In the genomic region with DNA sequence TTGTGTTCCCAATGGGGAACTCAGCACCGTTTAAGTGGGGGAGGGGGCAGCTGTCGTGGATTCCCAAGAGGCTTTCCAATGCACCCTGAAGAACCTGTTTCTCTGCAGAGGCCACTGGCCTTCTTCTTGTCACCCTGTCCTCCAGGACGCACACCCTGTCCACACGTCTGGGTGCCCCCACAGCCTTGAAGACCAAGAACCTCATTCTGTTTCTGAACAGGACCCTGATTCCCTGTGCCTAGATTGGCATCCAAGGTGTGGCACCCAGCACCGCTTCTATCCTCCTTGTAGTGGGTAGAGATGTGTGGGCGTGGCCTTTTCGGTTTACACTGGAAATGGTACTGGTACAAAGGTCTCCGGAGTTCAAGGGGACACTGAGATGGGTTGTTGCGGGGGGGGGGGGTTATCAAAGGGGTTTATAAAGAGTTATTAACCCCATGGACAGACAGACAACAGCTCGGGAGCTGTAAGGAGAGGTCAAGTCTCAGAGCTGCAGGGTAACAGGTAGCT, we compare ENCODE assay signal across 14 mouse cellular contexts. TPM values are rescaled to one million over a fixed set of nuclear protein-coding genes. Genes with fewer than 3 reads are reported as not detected.
A peak's percentile ranks its signal among the peaks of the same experiment; 100 is the strongest.
DNase-seq lines count a peak whose midpoint lies in the region; ATAC-seq and TF ChIP-seq lines count a peak whose summit lies in the region.
"Had no signal": no experiment of that assay in that cellular context is flagged by ENCODE, and none has a peak within 500 bp of the region (broad histone marks: within the 10 kb centered on the region; RNA-seq: fewer than 3 reads in every experiment).

No protein-coding gene starts in this region.

- H3K36me3 ChIP-seq in limb, embryonic 15.5 days: no peaks in the 10 kb centered on the region
- no peaks in the 10 kb centered on the region for H3K36me3 ChIP-seq in limb, embryonic 10.5 days
- H3K36me3 ChIP-seq in E14TG2a.4 (ENCODE audit: insufficient read depth, low read length): no peaks in the 10 kb centered on the region
- no peaks in the 10 kb centered on the region for H3K36me3 ChIP-seq in embryonic facial prominence, embryonic 15.5 days
- H3K36me3 ChIP-seq: embryonic facial prominence, embryonic 12.5 days; midbrain, embryonic 15.5 days had no signal

- no peak overlapping the region for H3K4me3 ChIP-seq in limb, embryonic 15.5 days
- no peak overlapping the region for H3K4me3 ChIP-seq in limb, embryonic 10.5 days
- H3K4me3 ChIP-seq in E14TG2a.4 (replicated peaks; ENCODE audit: low read length): peak overlapping the region; percentile 32; the same call in 1 of the 2 replicates
- no peak overlapping the region for H3K4me3 ChIP-seq in embryonic facial prominence, embryonic 15.5 days (replicated peaks)
- H3K4me3 ChIP-seq: embryonic facial prominence, embryonic 12.5 days; forebrain, embryonic 13.5 days; gastrocnemius, adult 2 months; midbrain, embryonic 15.5 days had no signal

- no peak for DNase-seq in limb, embryonic 10.5 days (ENCODE audit: low spot score)
- peak; percentile 43 to 46 for DNase-seq in kidney, postnatal 36 days
- DNase-seq in urinary bladder, adult 2 months (ENCODE audit: low spot score): no peak
- DNase-seq in right cerebral cortex, postnatal 4 days: no peak
- DNase-seq: cerebellum, postnatal 25 days; gastrocnemius, adult 2 months; heart, postnatal 36 days; thymus, adult 18-20 months had no signal

- no peak for ATAC-seq in limb, embryonic 15.5 days (ENCODE audit: insufficient number of reproducible peaks, low FRiP score, low TSS enrichment, low read depth)
- no peak for ATAC-seq in embryonic facial prominence, embryonic 15.5 days (ENCODE audit: insufficient number of reproducible peaks, low FRiP score, low TSS enrichment, low read depth)
- ATAC-seq: forebrain, embryonic 13.5 days; midbrain, embryonic 15.5 days had no signal

- no peak overlapping the region for H3K9ac ChIP-seq in limb, embryonic 15.5 days
- H3K9ac ChIP-seq in embryonic facial prominence, embryonic 15.5 days: no peak overlapping the region
- H3K9ac ChIP-seq: embryonic facial prominence, embryonic 12.5 days; forebrain, embryonic 13.5 days; midbrain, embryonic 15.5 days had no signal

- no peak overlapping the region for H3K27ac ChIP-seq in limb, embryonic 15.5 days
- no peak overlapping the region for H3K27ac ChIP-seq in limb, embryonic 10.5 days
- peak overlapping the region; percentile 63 for H3K27ac ChIP-seq in embryonic facial prominence, embryonic 15.5 days (replicated peaks)
- H3K27ac ChIP-seq: forebrain, embryonic 13.5 days; gastrocnemius, adult 2 months; midbrain, embryonic 15.5 days had no signal

- no peak for TF ChIP-seq CTCF in E14TG2a.4 (conservative IDR thresholded peaks at IDR 0.05; ENCODE audit: low read length)

- 76% methylated on average over 10 of the region's 10 CpGs for WGBS in limb, embryonic 15.5 days
- 77% methylated on average over 10 of the region's 10 CpGs for WGBS in limb, embryonic 10.5 days
- WGBS in embryonic facial prominence, embryonic 15.5 days: 73% methylated on average over 10 of the region's 10 CpGs

- H3K4me2 ChIP-seq in limb, embryonic 15.5 days: peak overlapping the region; percentile 20; the same call in 1 of the 2 replicates
- H3K4me2 ChIP-seq in embryonic facial prominence, embryonic 15.5 days (replicated peaks): no peak overlapping the region
- H3K4me2 ChIP-seq: forebrain, embryonic 13.5 days; midbrain, embryonic 15.5 days had no signal

- H3K9me3 ChIP-seq in limb, embryonic 15.5 days: no peaks in the 10 kb centered on the region
- H3K9me3 ChIP-seq in limb, embryonic 10.5 days (replicated peaks): no peaks in the 10 kb centered on the region
- H3K9me3 ChIP-seq in E14TG2a.4 (ENCODE audit: low read length): no peaks in the 10 kb centered on the region
- H3K9me3 ChIP-seq in embryonic facial prominence, embryonic 15.5 days (replicated peaks): no peaks in the 10 kb centered on the region
- H3K9me3 ChIP-seq: embryonic facial prominence, embryonic 12.5 days; forebrain, embryonic 13.5 days; midbrain, embryonic 15.5 days had no signal

- peaks cover 29% of the 10 kb centered on the region for H3K4me1 ChIP-seq in limb, embryonic 15.5 days
- H3K4me1 ChIP-seq in limb, embryonic 10.5 days: peaks cover 24% of the 10 kb centered on the region
- H3K4me1 ChIP-seq in E14TG2a.4 (replicated peaks; ENCODE audit: low read depth, low read length): peaks cover 16% of the 10 kb centered on the region
- peaks cover 47% of the 10 kb centered on the region for H3K4me1 ChIP-seq in embryonic facial prominence, embryonic 15.5 days

- 0 out of 2 replicates have a peak, but pooled peaks cover 4% of the 10 kb centered on the region for H3K27me3 ChIP-seq in limb, embryonic 15.5 days
- H3K27me3 ChIP-seq in limb, embryonic 10.5 days (ENCODE audit: low read depth, poor library complexity, severe bottlenecking): peaks cover 31% of the 10 kb centered on the region
- H3K27me3 ChIP-seq in E14TG2a.4 (ENCODE audit: insufficient read depth, low read length): peaks cover 48% of the 10 kb centered on the region
- no peaks in the 10 kb centered on the region for H3K27me3 ChIP-seq in embryonic facial prominence, embryonic 15.5 days
- H3K27me3 ChIP-seq: embryonic facial prominence, embryonic 12.5 days; forebrain, embryonic 13.5 days; midbrain, embryonic 15.5 days had no signal

RNA-seq across cellular contexts. Expression of gene Rab17, which starts 0.5 kb away (rescaled TPM):
- 2.4 and 2.5 TPM in 2 replicates for polyA plus RNA-seq in limb, embryonic 15.5 days (2015; fragmentation: Nextera tagmentation; extraction: Ambion mirVana)
- 0.34 and 0.69 TPM in 2 replicates for polyA plus RNA-seq in limb, embryonic 10.5 days (2016; fragmentation: Nextera tagmentation; extraction: Ambion mirVana)
- polyA plus RNA-seq in embryonic facial prominence, embryonic 15.5 days (2015; fragmentation: Nextera tagmentation; extraction: Ambion mirVana): 2.4 and 3.1 TPM in 2 replicates
- polyA plus RNA-seq in urinary bladder, adult 2 months (2012; rRNA removed): 4.2 and 6.0 TPM in 2 replicates
- polyA plus RNA-seq: forebrain, embryonic 13.5 days had no signal

RNA-seq across cellular contexts. Expression of gene Prlh, which starts 17.0 kb away (rescaled TPM):
- polyA plus RNA-seq in limb, embryonic 15.5 days (2015; fragmentation: Nextera tagmentation; extraction: Ambion mirVana): not detected in 2 replicates
- polyA plus RNA-seq in limb, embryonic 10.5 days (2016; fragmentation: Nextera tagmentation; extraction: Ambion mirVana): not detected in 2 replicates
- polyA plus RNA-seq in embryonic facial prominence, embryonic 15.5 days (2015; fragmentation: Nextera tagmentation; extraction: Ambion mirVana): not detected in 2 replicates
- not detected in 2 replicates for polyA plus RNA-seq in urinary bladder, adult 2 months (2012; rRNA removed)
- polyA plus RNA-seq: embryonic facial prominence, embryonic 12.5 days; forebrain, embryonic 13.5 days; midbrain, embryonic 15.5 days had no signal

RNA-seq across cellular contexts. Expression of gene Lrrfip1, which starts 28.6 kb away (rescaled TPM):
- polyA plus RNA-seq in limb, embryonic 15.5 days (2015; fragmentation: Nextera tagmentation; extraction: Ambion mirVana): 56.8 and 72.0 TPM in 2 replicates
- polyA plus RNA-seq in limb, embryonic 10.5 days (2016; fragmentation: Nextera tagmentation; extraction: Ambion mirVana): 21.2 and 21.7 TPM in 2 replicates
- polyA plus RNA-seq in embryonic facial prominence, embryonic 15.5 days (2015; fragmentation: Nextera tagmentation; extraction: Ambion mirVana): 55.0 and 56.8 TPM in 2 replicates
- polyA plus RNA-seq in urinary bladder, adult 2 months (2012; rRNA removed): 125 and 127 TPM in 2 replicates

RNA-seq across cellular contexts. Expression of gene Mlph, which starts 55.1 kb away (rescaled TPM):
- polyA plus RNA-seq in limb, embryonic 15.5 days (2015; fragmentation: Nextera tagmentation; extraction: Ambion mirVana): 1.4 and 1.6 TPM in 2 replicates
- 0.06 and 0.51 TPM in 2 replicates for polyA plus RNA-seq in limb, embryonic 10.5 days (2016; fragmentation: Nextera tagmentation; extraction: Ambion mirVana)
- 1.6 and 1.7 TPM in 2 replicates for polyA plus RNA-seq in embryonic facial prominence, embryonic 15.5 days (2015; fragmentation: Nextera tagmentation; extraction: Ambion mirVana)
- 6.0 and 7.2 TPM in 2 replicates for polyA plus RNA-seq in urinary bladder, adult 2 months (2012; rRNA removed)

Comparison
In these comparisons a context has a peak if more than half of its experiments do, and no peak if none do; other contexts are left out.
1. DNase-seq: peak in kidney, postnatal 36 days (2 of 2); none in limb, embryonic 10.5 days (single experiment), urinary bladder, adult 2 months (single experiment) and right cerebral cortex, postnatal 4 days (single experiment).